Mouse (Mus musculus) right cerebral cortex, postnatal 10 days (tissue): ENCODE measurements around the gene Gk5.
A peak's percentile ranks its signal among the peaks of the same experiment; 100 is the strongest.
"Not testable (repeated sequence)": the region's sequence is repeated elsewhere in the genome, so short reads cannot be mapped to it uniquely, and the experiment has no call there.

Experiments used
- DNase-seq, 2 experiments: peaks; one replicate each; pipeline ENCODE4 v3.0.0; 2021; ENCODE audit warnings: low spot score in 2 of 2

Gk5 gene

DNA sequence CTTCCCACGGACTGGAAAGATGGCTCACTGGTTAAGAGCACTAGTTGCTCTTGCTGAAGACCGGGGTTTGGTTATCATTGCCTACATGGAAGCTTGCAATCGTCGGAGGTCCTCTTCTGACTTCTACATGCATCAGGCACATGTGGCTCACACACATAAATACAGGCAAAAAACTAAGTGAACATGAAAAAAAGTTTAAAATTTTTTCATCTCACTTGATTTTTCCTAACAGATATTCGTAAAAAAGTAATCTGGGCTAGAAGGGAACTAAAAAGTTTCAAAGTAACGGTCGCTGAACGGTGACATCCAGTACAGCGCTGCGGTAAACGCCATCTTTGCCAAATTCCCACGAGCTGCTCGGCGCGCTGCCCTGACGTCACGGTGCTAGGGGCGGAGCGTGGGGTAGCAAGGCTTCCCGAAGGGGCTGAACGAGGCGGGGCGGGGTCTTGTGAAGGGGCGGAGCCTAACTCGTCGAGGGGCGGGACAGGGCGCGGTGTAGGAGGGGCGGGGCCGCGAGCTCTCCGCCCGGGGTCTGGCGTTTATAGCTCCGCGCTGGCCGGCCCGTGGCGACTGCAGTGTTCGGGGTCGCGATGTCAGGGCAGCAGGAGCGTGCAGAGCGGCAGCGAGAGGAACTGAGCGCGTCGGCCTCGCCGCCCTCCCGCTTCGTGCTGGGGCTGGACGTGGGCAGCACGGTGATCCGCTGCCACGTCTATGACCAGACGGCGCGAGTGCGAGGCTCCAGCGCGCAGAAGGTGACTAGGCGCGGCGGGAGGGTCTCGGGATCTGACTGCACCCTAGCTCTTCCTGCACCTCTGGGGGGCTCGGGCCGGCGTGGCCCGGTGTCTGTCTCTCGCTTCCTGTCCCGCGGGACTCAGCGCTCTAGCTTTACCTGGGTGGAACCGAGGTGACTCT lies at the start of gene Gk5:
Gk5 (plus strand) TSS at position 502 of the 912 bp plus-strand sequence.
- DNase-seq, result peak; percentile 96 to 99

GRCm38 (mm10) chr9:96078752-96079315 lies 40.3 kb upstream of the Gk5 start:
- DNase-seq, result no peak

- no peak for DNase-seq
Measured at GRCm38 (mm10) chr9:96085293-96085692, 33.9 kb upstream of the Gk5 start.

DNA sequence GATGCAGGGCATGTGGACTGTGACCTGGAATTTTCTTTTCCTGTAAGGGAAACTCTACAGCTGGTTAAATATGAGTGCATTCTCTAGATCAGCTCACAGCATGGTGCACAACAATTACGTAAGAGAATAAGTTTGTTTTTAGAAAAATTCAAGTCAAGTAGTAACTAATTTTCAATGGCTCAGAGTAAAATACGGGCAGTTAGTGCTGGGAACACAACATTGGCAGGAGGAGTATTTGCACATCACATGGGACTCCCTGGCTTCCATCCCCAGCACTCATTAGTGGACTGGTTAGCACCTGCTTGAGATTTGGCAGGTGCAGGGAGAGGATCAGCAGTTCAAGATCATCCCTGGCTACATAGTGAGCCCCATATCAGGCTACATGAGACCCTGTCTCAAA lies 31.5 kb upstream of the Gk5 start:
- no peak for DNase-seq

DNA sequence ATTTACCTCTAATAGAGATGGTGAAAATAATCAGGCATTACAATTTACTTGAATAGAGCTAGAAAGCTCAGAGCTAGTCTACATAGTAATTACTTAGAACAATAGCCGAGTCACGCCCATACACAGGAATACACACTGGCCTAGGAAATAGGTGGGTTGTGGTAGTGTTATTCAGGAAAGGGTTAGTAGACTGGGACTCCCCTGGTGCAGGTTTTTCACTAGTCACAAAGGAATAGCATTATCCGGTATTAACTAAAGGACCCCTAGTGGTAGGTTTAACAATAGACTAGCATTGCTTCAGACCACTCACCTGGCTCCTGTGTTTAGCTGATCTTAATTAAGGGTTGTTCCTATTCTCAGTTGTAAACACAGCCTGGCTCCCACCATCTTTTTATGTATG lies 30.7 kb upstream of the Gk5 start:
- DNase-seq, result not testable (repeated sequence)

GRCm38 (mm10) chr9:96092637-96093036 lies 26.5 kb upstream of the Gk5 start:
- DNase-seq, result not testable (repeated sequence)

DNA sequence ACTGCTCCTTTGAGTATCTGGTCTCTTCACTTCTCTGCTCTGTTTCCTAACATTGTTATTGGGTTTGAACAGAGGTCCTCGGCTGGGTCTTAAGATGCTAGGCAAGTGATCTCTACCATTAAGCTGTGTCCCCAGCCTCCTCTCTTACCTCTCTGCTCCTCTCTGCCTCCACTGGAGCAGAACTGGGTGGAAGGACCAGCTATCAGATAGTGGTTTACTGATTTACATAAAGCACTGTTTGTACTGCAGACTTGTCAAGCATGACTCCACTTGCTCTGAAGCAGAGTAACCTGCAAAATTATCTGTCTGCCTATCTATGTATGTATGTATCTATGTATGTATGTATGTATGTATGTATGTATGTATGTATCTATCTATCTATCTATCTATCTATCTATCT lies 25.9 kb upstream of the Gk5 start:
- DNase-seq, result no peak

DNA sequence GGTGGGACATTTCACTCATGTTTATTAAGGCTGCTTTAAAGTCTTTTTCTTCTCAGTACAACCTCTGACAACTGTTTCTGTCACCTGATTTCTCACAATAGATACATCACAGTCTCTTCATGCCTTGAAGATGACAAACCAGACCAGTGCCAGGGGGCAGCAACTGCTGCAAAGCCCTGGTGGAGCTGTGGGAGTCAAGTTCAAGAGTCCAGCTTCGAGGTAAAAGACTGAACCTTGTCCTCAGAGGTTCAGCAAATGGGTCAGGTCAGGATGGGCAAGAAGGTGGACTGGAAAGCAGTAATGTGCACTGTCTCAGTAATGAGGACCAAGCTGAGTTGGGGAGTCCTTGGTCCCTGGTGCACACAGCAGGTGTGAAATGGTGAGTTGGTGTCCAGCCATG lies 24.8 kb upstream of the Gk5 start:
- DNase-seq, result no peak

DNA sequence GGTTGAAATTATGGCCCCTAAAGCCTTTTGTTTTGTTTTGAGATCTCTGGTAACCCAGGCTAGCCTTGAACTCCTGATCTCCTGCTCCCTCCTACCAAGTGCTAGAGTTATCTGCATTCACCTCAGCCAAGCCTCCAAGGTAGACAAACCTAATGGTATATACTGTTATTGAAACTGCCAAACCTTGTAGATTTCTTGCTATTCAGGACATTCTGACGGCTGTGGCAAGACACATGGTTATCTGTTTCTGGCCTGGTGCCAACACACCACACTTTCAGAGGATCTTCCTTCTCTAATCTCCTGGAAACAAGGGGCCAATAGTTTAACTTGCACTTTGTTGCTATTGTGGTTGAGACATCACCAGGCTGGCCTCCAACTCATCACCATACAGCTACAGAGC lies 24.0 kb upstream of the Gk5 start:
- no peak for DNase-seq

DNA sequence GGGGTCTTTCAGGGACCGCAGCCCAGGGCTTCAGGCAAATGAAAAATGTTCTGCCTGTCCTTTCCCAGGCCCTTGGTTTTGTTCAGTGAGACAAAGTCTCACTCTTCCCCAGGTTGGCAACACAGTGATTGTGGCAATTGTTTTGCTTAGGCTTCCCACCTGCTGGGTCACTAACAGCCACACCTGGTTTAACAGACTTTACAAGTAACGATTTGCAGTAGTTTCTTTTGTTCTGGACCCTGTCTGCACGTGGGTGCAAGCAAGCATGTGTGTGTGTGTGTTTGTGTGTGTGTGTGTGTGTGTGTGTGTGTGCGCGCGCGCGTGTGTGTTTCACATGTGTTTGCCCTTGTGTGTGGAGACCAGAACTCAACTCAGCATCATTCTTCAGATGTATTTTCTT lies 16.3 kb upstream of the Gk5 start:
- DNase-seq, result no peak

DNA sequence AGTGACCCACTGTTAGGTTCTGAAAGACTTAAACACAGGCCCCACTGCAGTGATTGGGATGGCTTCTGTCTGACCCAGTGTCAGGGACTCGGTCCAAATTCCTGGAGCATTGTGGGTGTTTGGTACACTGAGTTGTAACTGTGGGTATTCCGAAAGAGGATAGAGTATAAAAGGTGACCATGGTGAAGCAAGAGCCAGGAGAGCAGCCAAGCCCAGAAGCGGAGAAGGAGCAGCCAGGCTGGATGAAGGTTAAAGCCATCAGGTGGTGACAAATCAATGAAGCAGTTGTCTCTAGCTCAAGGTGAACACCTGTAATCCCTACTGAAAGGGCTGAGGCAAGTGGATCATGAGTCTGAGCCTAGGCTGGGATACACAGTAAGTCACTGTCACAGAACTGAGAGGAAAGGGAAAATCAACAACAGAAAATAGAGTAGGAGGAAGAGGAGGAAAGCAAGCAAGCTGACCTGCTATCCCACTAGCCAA lies 6.2 kb upstream of the Gk5 start:
- no peak for DNase-seq

DNA sequence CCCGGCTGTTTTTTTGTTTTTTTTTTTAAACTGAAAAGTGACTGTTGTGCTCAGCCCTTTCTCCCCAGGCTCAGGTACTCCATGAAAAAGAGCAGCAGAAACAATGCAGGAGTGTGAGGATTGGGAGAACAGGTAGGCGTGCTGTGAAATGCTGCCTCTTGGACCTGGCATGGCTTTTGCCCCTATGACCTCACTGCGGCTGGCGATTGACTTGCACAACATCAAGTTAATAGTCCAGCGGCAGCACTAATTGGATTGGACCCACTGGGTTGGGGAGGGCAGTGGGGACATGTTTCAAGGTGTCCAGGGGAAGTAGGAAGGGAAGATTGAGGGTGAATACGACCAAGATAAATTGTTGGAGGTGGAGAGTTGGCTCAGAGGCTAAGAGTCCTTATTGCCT lies 2.4 kb upstream of the Gk5 start:
- DNase-seq, result no peak

DNA sequence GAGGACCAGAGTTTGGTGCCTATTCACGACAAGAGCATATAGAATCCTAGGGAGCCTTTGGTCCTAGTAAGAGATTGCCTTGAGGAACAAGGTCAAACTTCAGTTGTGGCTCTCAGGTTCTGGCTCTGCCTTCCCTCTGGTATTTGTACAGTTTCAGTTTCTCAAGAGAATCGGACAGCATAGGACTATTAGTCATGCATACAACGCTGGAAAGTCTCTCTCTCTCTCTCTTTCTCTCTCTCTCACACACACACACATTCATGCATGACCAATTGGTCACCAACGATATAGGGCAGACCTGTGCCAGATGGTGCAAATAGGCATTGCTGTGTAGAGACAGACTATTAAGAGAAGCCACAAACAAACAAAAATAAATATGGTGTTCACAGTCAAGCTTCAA lies 946 bp upstream of the Gk5 start:
- no peak for DNase-seq

- DNase-seq, result no peak
Measured at GRCm38 (mm10) chr9:96127972-96128371, 8.8 kb downstream of the Gk5 start.

DNA sequence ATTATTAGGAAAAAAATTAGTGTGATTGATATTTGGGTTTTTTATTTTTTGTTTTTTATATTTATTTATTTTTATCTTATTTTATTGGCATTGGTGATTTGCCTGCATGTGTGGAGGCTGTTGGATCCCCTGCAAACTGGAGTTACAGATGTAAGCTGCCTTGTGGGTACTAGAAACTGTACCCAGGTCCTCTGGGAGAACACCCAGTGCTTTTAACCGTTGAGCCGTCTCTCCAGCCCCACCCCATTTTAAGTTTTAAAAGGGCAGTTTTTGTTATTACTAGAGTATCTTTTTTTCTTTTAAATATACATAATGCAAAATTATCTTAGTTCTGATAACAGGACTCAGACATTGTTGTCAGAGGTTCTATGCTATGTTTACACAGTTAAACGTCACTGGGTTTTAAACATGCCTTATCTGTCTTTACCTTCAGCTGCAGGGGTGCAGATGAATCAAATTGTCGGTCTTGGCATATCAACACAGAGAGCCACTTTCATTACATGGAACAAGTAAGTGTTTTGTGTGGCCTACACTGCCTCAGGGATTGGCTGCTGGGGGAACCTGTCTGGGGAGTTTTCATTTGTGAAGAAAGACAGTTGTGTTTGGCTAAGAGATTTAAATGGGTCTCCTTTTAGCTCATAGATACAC lies 13.9 kb downstream of the Gk5 start:
- no peak for DNase-seq

DNA sequence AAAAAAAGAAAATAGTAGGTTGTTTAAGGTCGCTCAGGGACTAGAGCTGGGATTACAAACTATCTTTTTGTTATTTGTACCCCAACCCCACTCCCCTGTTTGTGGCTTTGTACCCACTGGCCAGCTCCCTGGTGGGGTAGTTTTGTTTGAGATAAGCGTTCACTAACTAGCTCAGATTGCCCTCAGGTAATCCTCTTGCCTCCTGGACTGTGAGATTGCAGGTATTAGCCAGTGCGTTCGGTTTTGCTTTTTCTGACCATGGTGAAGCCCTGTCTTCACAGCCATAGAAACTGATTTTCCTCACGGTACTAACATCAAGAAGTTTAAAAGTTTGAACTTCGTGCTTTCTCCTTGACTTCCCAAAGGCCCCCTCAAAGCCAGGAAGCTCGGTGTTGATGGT lies 15.3 kb downstream of the Gk5 start:
- no peak for DNase-seq

GRCm38 (mm10) chr9:96134916-96135315 lies 15.8 kb downstream of the Gk5 start:
- peak; percentile 33 to 44 for DNase-seq

- no peak for DNase-seq
Measured at GRCm38 (mm10) chr9:96135461-96135860, 16.3 kb downstream of the Gk5 start.

GRCm38 (mm10) chr9:96138958-96139357 lies 19.8 kb downstream of the Gk5 start:
- no peak for DNase-seq

- DNase-seq, result no peak
Measured at GRCm38 (mm10) chr9:96139876-96140275, 20.7 kb downstream of the Gk5 start.

- no peak for DNase-seq
Measured at GRCm38 (mm10) chr9:96140931-96141330, 21.8 kb downstream of the Gk5 start.

DNA sequence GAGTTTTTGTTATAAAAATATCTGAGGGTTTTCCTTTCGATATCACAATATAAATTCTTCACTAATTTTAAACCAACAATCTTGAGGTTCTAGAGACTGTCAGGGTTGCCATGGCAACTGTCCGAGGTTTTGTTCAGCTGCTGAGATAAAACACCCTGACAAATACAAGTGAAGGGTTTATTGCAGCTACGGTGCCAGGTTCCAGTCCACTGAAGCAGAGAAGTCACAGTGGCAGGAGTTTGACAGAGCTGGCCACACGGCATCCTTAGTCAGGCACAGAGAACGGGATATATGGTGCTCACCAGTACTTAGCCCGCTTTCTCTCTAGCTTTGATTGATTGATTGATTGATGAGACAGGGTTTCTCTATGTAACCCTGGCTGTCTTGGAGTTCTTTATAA lies 23.3 kb downstream of the Gk5 start:
- peak; percentile 35 to 41 for DNase-seq

GRCm38 (mm10) chr9:96143633-96144032 lies 24.5 kb downstream of the Gk5 start:
- DNase-seq, result no peak
